Mouse (Mus musculus): Measurements from ENCODE around the gene AU021092. TPM values are rescaled to one million over a fixed set of nuclear protein-coding genes. Genes with fewer than 3 reads are reported as not detected.

AU021092 gene
- polyA plus RNA-seq, 1 experiment = 44.4 TPM

- Histone ChIP-seq H3K4me1 (ENCODE audit: control insufficient read depth, insufficient read depth, insufficient read length) (no peaks in the 10 kb centered on the region), H3K27ac (ENCODE audit: insufficient read depth, low read length) (no peak overlapping the region), H3K36me3 (ENCODE audit: control insufficient read depth, insufficient read depth, low read length) (no peaks in the 10 kb centered on the region), H3K27me3 (ENCODE audit: control insufficient read depth, insufficient read depth, low read length) (no peaks in the 10 kb centered on the region), H3K4me3 (ENCODE audit: extremely low read depth, insufficient read depth, insufficient read length) (no peak overlapping the region)
- no peak for TF ChIP-seq CTCF (IDR thresholded peaks at IDR 0.05; ENCODE audit: extremely low read depth, insufficient read depth, insufficient read length, insufficient replicate concordance)
- TF ChIP-seq POLR2A (IDR thresholded peaks at IDR 0.05; ENCODE audit: low read depth, low read length) = no peak
- 65% methylated on average over 6 of the region's 6 CpGs for WGBS
- no peak for DNase-seq (ENCODE audit: low read depth in 1 of 2, low spot score in 2 of 2)
These were observed 5.4 kb downstream of the AU021092 start for GRCm38 (mm10) chr16:5216686-5217085.

GRCm38 (mm10) chr16:5214126-5214525, 8.0 kb downstream of the AU021092 start:
- no peak for DNase-seq (ENCODE audit: low read depth in 1 of 2, low spot score in 2 of 2)
- H3K27me3 ChIP-seq (ENCODE audit: control insufficient read depth, insufficient read depth, low read length) = no peaks in the 10 kb centered on the region
- WGBS = 97% methylated on average over 2 of the region's 2 CpGs
- no peaks in the 10 kb centered on the region for H3K36me3 ChIP-seq (ENCODE audit: control insufficient read depth, insufficient read depth, low read length)
- H3K4me1 ChIP-seq (ENCODE audit: control insufficient read depth, insufficient read depth, insufficient read length) = peaks cover 3% of the 10 kb centered on the region; the same call in 1 of the 2 replicates
- no peak overlapping the region for H3K4me3 ChIP-seq (ENCODE audit: extremely low read depth, insufficient read depth, insufficient read length)
- H3K27ac ChIP-seq (ENCODE audit: insufficient read depth, low read length) = no peak overlapping the region
- TF ChIP-seq POLR2A (IDR thresholded peaks at IDR 0.05; ENCODE audit: low read depth, low read length) = no peak
- no peak for TF ChIP-seq CTCF (IDR thresholded peaks at IDR 0.05; ENCODE audit: extremely low read depth, insufficient read depth, insufficient read length, insufficient replicate concordance)

DNA sequence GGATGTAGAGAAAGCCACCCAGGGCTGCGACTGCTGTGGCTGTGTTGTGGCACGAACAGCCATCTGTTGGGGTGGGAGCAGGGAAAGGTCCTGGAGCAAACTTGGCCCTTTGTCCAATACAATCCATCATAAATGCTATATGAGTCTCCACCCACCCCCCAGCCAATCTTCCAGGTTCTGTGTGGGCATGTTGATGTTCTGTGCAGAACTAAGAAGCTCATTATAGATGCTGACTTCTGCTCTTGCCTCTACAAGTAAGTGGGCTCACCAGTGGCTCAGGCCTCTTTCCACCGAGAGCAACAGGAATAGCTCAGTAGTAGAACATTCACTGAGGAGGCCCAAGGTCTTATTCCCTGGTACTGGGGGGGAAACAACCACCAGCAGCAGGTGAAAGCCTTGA, 9.9 kb downstream of the AU021092 start:
- TF ChIP-seq POLR2A (IDR thresholded peaks at IDR 0.05; ENCODE audit: low read depth, low read length) (no peak), CTCF (IDR thresholded peaks at IDR 0.05; ENCODE audit: extremely low read depth, insufficient read depth, insufficient read length, insufficient replicate concordance) (no peak)
- Histone ChIP-seq H3K4me3 (ENCODE audit: extremely low read depth, insufficient read depth, insufficient read length) (no peak overlapping the region), H3K4me1 (ENCODE audit: control insufficient read depth, insufficient read depth, insufficient read length) (peaks cover 3% of the 10 kb centered on the region; the same call in 1 of the 2 replicates), H3K27me3 (ENCODE audit: control insufficient read depth, insufficient read depth, low read length) (no peaks in the 10 kb centered on the region), H3K27ac (ENCODE audit: insufficient read depth, low read length) (no peak overlapping the region), H3K36me3 (ENCODE audit: control insufficient read depth, insufficient read depth, low read length) (no peaks in the 10 kb centered on the region)
- WGBS = 97% methylated on average over 3 of the region's 3 CpGs
- no peak for DNase-seq (ENCODE audit: low read depth in 1 of 2, low spot score in 2 of 2)

GRCm38 (mm10) chr16:5210365-5210764, 11.7 kb downstream of the AU021092 start:
- WGBS = 11% methylated on average over 2 of the region's 2 CpGs
- H3K4me3 ChIP-seq (ENCODE audit: extremely low read depth, insufficient read depth, insufficient read length) = no peak overlapping the region
- TF ChIP-seq CTCF (IDR thresholded peaks at IDR 0.05; ENCODE audit: extremely low read depth, insufficient read depth, insufficient read length, insufficient replicate concordance) (no peak), POLR2A (IDR thresholded peaks at IDR 0.05; ENCODE audit: low read depth, low read length) (no peak)
- H3K27ac ChIP-seq (ENCODE audit: insufficient read depth, low read length) = no peak overlapping the region
- no peaks in the 10 kb centered on the region for H3K27me3 ChIP-seq (ENCODE audit: control insufficient read depth, insufficient read depth, low read length)
- peak in 1 of 2 experiments; percentile 27 for DNase-seq (ENCODE audit: low read depth in 1 of 2, low spot score in 2 of 2)
- peaks cover 3% of the 10 kb centered on the region; the same call in 1 of the 2 replicates for H3K4me1 ChIP-seq (ENCODE audit: control insufficient read depth, insufficient read depth, insufficient read length)
- no peaks in the 10 kb centered on the region for H3K36me3 ChIP-seq (ENCODE audit: control insufficient read depth, insufficient read depth, low read length)

- Histone ChIP-seq H3K4me1 (ENCODE audit: control insufficient read depth, insufficient read depth, insufficient read length) (peaks cover 7% of the 10 kb centered on the region), H3K36me3 (ENCODE audit: control insufficient read depth, insufficient read depth, low read length) (no peaks in the 10 kb centered on the region), H3K27me3 (ENCODE audit: control insufficient read depth, insufficient read depth, low read length) (no peaks in the 10 kb centered on the region), H3K4me3 (ENCODE audit: extremely low read depth, insufficient read depth, insufficient read length) (no peak overlapping the region), H3K27ac (ENCODE audit: insufficient read depth, low read length) (no peak overlapping the region)
- 80% methylated on average over 5 of the region's 5 CpGs for WGBS
- TF ChIP-seq POLR2A (IDR thresholded peaks at IDR 0.05; ENCODE audit: low read depth, low read length) = no peak
- no peak for DNase-seq (ENCODE audit: low read depth in 1 of 2, low spot score in 2 of 2)
These were observed 16.0 kb downstream of the AU021092 start for GRCm38 (mm10) chr16:5206051-5206450.

- Histone ChIP-seq H3K4me3 (ENCODE audit: extremely low read depth, insufficient read depth, insufficient read length) (no peak overlapping the region), H3K4me1 (ENCODE audit: control insufficient read depth, insufficient read depth, insufficient read length) (peaks cover 7% of the 10 kb centered on the region), H3K36me3 (ENCODE audit: control insufficient read depth, insufficient read depth, low read length) (0 out of 2 replicates have a peak, but pooled peaks cover 2% of the 10 kb centered on the region), H3K27me3 (ENCODE audit: control insufficient read depth, insufficient read depth, low read length) (no peaks in the 10 kb centered on the region), H3K27ac (ENCODE audit: insufficient read depth, low read length) (no peak overlapping the region)
- no peak for DNase-seq (ENCODE audit: low read depth in 1 of 2, low spot score in 2 of 2)
- TF ChIP-seq POLR2A (IDR thresholded peaks at IDR 0.05; ENCODE audit: low read depth, low read length) (no peak), CTCF (IDR thresholded peaks at IDR 0.05; ENCODE audit: extremely low read depth, insufficient read depth, insufficient read length, insufficient replicate concordance) (no peak)
- WGBS = 97% methylated on average over 5 of the region's 5 CpGs
These were observed 16.6 kb downstream of the AU021092 start for GRCm38 (mm10) chr16:5205431-5205970.

- Histone ChIP-seq H3K4me3 (ENCODE audit: extremely low read depth, insufficient read depth, insufficient read length) (peak within 1 kb of the TSS; percentile 94), H3K4me1 (ENCODE audit: control insufficient read depth, insufficient read depth, insufficient read length) (peaks cover 3% of the 10 kb centered on the region), H3K27me3 (ENCODE audit: control insufficient read depth, insufficient read depth, low read length) (no peaks in the 10 kb centered on the region), H3K36me3 (ENCODE audit: control insufficient read depth, insufficient read depth, low read length) (peaks cover 14% of the 10 kb centered on the region), H3K27ac (ENCODE audit: insufficient read depth, low read length) (peak within 1 kb of the TSS; percentile 62)
- WGBS = 2% methylated on average over 40 of the region's 40 CpGs
- peak; percentile 63 to 72 for DNase-seq (ENCODE audit: low read depth in 1 of 2, low spot score in 2 of 2)
- TF ChIP-seq POLR2A (IDR thresholded peaks at IDR 0.05; ENCODE audit: low read depth, low read length) = peak; percentile 44
- TF ChIP-seq CTCF (IDR thresholded peaks at IDR 0.05; ENCODE audit: extremely low read depth, insufficient read depth, insufficient read length, insufficient replicate concordance) = no peak
These were observed 18.2 kb downstream of the AU021092 start, which contains the start of gene Nagpa for GRCm38 (mm10) chr16:5203668-5204433. TSS of gene Nagpa (minus strand) at chr16:5204012.
